Mouse (Mus musculus) ES-Bruce4 (cell line): ENCODE data around the gene Skp2. TPM values are rescaled to one million over a fixed set of nuclear protein-coding genes. Genes with fewer than 3 reads are reported as not detected.

Experiments
- H3K27ac ChIP-seq: 2 replicates; pipeline ENCODE4 v1.5.1; 2012; ENCODE audit warnings: low read length, inconsistent platforms; ENCODE audit not compliant: insufficient read depth
- H3K27me3 ChIP-seq: 2 replicates; pipeline ENCODE4 v1.6.1; 2012; ENCODE audit warnings: mild to moderate bottlenecking, low read length, inconsistent platforms; ENCODE audit not compliant: control insufficient read depth, poor library complexity, insufficient read depth, severe bottlenecking
- H3K36me3 ChIP-seq: 2 replicates; pipeline ENCODE4 v1.6.1; 2012; ENCODE audit warnings: inconsistent platforms, mild to moderate bottlenecking, low read length, moderate library complexity; ENCODE audit not compliant: control insufficient read depth, poor library complexity, insufficient read depth, severe bottlenecking
- H3K4me1 ChIP-seq: one replicate; pipeline ENCODE4 v1.8.1; 2011; ENCODE audit warnings: low read length; ENCODE audit not compliant: control insufficient read depth, insufficient read depth
- H3K4me3 ChIP-seq: 2 replicates; pipeline ENCODE4 v1.5.1; 2011; ENCODE audit warnings: low read depth, mild to moderate bottlenecking, low read length
- H3K9ac ChIP-seq: 2 replicates; pipeline ENCODE4 v1.6.1; 2012; ENCODE audit warnings: low read depth, mild to moderate bottlenecking, inconsistent platforms; ENCODE audit not compliant: poor library complexity, severe bottlenecking
- H3K9me3 ChIP-seq: replicated peaks from 2 replicates; pipeline ENCODE4 v1.6.1; 2012; ENCODE audit warnings: mild to moderate bottlenecking, low read length, inconsistent platforms; ENCODE audit not compliant: control insufficient read depth, poor library complexity, insufficient read depth, severe bottlenecking
- CTCF ChIP-seq: IDR thresholded peaks from one replicate; pipeline ENCODE4 v1.8.1; 2011; ENCODE audit warnings: low read depth, low read length
- EP300 ChIP-seq: IDR thresholded peaks from 2 replicates; pipeline ENCODE4 v1.6.1; 2011; ENCODE audit warnings: low read depth, low read length; ENCODE audit not compliant: insufficient read depth
- POLR2A ChIP-seq: IDR thresholded peaks from one replicate; pipeline ENCODE4 v1.8.1; 2011; ENCODE audit warnings: low read length; ENCODE audit not compliant: insufficient read depth
- polyA plus RNA-seq: library from polyadenylated mRNA; stranded (reverse); fragments of >200 nt; gene quantifications from 2 replicates; pipeline ENCODE4 v1.2.4, GENCODE M21; 2011; ENCODE audit warnings: low read depth; ENCODE audit not compliant: missing spikeins, insufficient read depth, insufficient read length

Gene Skp2
- polyA plus RNA-seq, 1 experiment, result 51.9 TPM

DNA sequence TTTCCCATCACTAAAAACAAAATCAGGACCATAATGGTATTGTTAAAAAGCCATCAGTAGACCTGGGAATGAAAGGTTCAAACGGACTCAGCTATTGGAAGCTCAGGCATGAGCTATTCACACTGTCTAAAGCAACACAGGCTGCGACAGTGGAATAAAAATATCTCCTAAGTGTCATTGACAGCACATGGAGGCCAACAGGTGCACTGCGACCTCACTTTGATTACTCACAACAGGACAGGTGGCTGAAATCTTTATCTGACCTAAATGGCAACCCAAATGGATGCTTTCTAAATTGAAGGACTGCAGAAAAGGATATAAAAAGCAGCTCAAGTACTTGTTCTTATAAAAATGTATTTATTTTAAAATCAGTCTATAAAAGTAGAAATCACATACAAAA, 43.6 kb downstream of the Skp2 start:
- Histone ChIP-seq H3K27ac (no peak overlapping the region), H3K4me1 (no peaks in the 10 kb centered on the region), H3K9me3 (no peaks in the 10 kb centered on the region), H3K36me3 (peaks cover 47% of the 10 kb centered on the region), H3K9ac (no peak overlapping the region), H3K4me3 (no peak overlapping the region), H3K27me3 (no peaks in the 10 kb centered on the region)
- no peak for TF ChIP-seq CTCF
- TF ChIP-seq POLR2A, result no peak
- no peak for TF ChIP-seq EP300

DNA sequence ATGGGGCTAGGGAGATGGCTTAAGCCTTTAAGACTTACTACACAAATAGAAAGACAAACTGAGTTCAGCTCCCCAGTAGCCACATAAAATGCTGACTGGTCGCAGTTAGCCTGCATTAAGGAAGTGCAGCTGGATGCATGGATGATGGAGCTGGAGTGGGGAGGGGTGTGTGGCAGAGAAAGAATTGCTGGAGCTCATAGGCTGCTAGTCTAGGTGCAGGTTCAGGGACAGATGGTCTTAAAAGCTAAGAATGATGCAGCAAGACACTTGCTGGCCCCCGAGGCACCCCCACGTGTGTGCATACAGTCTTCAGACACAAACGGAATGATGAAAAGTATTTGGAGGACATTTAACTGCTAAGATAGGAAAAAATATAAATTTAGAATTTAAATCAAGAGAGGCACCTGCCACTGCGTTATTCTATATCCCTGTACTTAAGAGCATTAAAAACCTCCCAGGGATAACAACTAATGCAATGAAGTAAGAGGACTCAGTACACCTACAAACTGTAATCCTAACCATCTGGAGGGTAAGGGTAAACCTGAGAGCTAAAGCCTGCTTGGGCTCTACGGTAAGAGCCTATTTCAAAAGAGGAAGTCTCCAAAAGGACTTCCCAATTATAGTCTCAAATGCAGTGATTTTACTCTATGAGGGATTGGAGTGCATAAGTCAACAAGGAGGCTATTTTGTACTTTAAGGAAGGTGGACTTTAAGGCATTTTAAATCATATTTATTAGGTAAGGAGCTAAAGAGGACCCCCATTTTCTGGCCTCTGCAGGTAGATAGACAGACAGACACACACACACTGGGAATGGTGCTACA, 44.5 kb downstream of the Skp2 start:
- no peak for TF ChIP-seq POLR2A
- no peak for TF ChIP-seq CTCF
- TF ChIP-seq EP300, result no peak
- Histone ChIP-seq H3K9ac (no peak overlapping the region), H3K27ac (no peak overlapping the region), H3K4me3 (no peak overlapping the region), H3K4me1 (no peaks in the 10 kb centered on the region), H3K27me3 (no peaks in the 10 kb centered on the region), H3K9me3 (no peaks in the 10 kb centered on the region), H3K36me3 (peaks cover 42% of the 10 kb centered on the region)

- Histone ChIP-seq H3K4me1 (no peaks in the 10 kb centered on the region), H3K27ac (no peak overlapping the region), H3K9ac (no peak overlapping the region), H3K4me3 (no peak overlapping the region), H3K36me3 (peaks cover 33% of the 10 kb centered on the region), H3K27me3 (no peaks in the 10 kb centered on the region), H3K9me3 (no peaks in the 10 kb centered on the region)
- no peak for TF ChIP-seq POLR2A
- no peak for TF ChIP-seq CTCF
- no peak for TF ChIP-seq EP300
Measured at GRCm38 (mm10) chr15:9106303-9107074, 48.7 kb downstream of the Skp2 start.

GRCm38 (mm10) chr15:9100446-9101077, 54.7 kb downstream of the Skp2 start:
- Histone ChIP-seq H3K36me3 (peaks cover 26% of the 10 kb centered on the region), H3K4me1 (no peaks in the 10 kb centered on the region), H3K4me3 (no peak overlapping the region), H3K9ac (no peak overlapping the region), H3K9me3 (no peaks in the 10 kb centered on the region), H3K27me3 (no peaks in the 10 kb centered on the region), H3K27ac (no peak overlapping the region)
- no peak for TF ChIP-seq EP300
- TF ChIP-seq POLR2A, result no peak
- no peak for TF ChIP-seq CTCF

GRCm38 (mm10) chr15:9096865-9097264, 58.4 kb downstream of the Skp2 start:
- H3K9ac ChIP-seq, result no peak overlapping the region
- H3K27ac ChIP-seq, result no peak overlapping the region
- no peaks in the 10 kb centered on the region; the same call in 1 of the 2 replicates for H3K9me3 ChIP-seq
- H3K27me3 ChIP-seq, result no peaks in the 10 kb centered on the region
- no peak for TF ChIP-seq CTCF
- TF ChIP-seq EP300, result no peak
- no peak for TF ChIP-seq POLR2A
- no peaks in the 10 kb centered on the region for H3K4me1 ChIP-seq
- H3K4me3 ChIP-seq, result no peak overlapping the region
- H3K36me3 ChIP-seq, result peaks cover 12% of the 10 kb centered on the region

DNA sequence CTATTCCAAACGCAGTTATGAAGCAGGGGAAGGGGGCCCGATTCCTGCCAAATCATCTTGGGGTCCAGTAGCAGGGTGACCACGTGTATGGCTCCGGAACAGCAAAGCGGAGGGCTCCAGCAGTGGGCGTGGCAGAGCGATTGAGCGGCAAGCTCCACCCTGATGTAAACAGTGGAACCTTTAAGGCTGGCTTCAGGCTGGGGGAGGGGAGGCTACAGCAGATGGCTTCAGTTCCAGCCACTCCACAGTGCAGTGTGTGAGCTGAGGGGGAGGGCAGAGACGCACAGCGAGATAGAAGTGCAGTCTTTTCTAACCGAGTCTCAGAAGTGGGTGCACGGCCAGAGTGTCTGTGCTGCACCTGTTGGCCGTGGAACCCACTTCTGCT, 60.9 kb downstream of the Skp2 start:
- H3K27me3 ChIP-seq, result no peaks in the 10 kb centered on the region
- peak overlapping the region; percentile 48 for H3K4me3 ChIP-seq
- H3K4me1 ChIP-seq, result no peaks in the 10 kb centered on the region
- H3K9ac ChIP-seq, result no peak overlapping the region
- TF ChIP-seq POLR2A (no peak), CTCF (no peak), EP300 (peak; percentile 91)
- peak overlapping the region; percentile 58 for H3K27ac ChIP-seq
- H3K9me3 ChIP-seq, result no peaks in the 10 kb centered on the region; the same call in 1 of the 2 replicates
- peaks cover 7% of the 10 kb centered on the region for H3K36me3 ChIP-seq
